Mouse (Mus musculus): Measurements from ENCODE around the gene Raver1. TPM values are rescaled to one million over a fixed set of nuclear protein-coding genes. Genes with fewer than 3 reads are reported as not detected.

The Raver1 gene
- polyA plus RNA-seq, 1 experiment from 2014 or later: 60.2 TPM

DNA sequence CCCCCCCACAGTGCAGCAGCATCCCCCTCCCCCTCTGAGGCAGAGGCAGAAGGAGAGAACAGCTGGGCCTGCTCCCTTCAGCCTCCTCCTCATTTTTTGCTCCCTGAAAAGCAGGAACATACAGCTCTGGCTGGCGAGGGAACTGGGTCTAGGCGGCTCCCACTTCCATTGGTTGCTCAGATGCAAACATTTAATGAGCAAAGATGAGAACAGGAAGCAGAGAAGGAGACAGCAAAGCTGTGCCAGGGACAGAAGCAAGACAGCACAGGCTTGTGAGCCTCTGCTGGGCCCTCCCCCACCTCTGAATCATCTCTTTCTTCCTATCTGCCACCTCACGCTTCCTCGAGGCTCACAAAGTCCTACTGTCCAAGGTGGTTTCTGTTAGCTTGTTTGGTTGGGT, 50.5 kb downstream of the Raver1 start:
- Histone ChIP-seq H3K36me3 (ENCODE audit: control insufficient read depth, insufficient read depth, low read length) (no peaks in the 10 kb centered on the region), H3K27ac (ENCODE audit: low read depth, low read length) (no peak overlapping the region), H3K27me3 (ENCODE audit: control insufficient read depth, insufficient read depth, low read length) (peaks cover 39% of the 10 kb centered on the region), H3K4me1 (replicated peaks; ENCODE audit: control insufficient read depth, insufficient read depth, low read length) (peaks cover 2% of the 10 kb centered on the region; the same call in 1 of the 2 replicates), H3K9ac (ENCODE audit: low read depth, low read length) (no peak overlapping the region), H3K4me3 (ENCODE audit: low read depth, low read length) (no peak overlapping the region), H3K4me2 (replicated peaks; ENCODE audit: low read depth, low read length) (no peak overlapping the region), H3K9me3 (ENCODE audit: control insufficient read depth, low read length) (no peaks in the 10 kb centered on the region)
- WGBS: 51% methylated on average over 4 of the region's 4 CpGs
- ATAC-seq (ENCODE audit: low FRiP score) (no peak), DNase-seq (ENCODE audit: low spot score) (no peak)

DNA sequence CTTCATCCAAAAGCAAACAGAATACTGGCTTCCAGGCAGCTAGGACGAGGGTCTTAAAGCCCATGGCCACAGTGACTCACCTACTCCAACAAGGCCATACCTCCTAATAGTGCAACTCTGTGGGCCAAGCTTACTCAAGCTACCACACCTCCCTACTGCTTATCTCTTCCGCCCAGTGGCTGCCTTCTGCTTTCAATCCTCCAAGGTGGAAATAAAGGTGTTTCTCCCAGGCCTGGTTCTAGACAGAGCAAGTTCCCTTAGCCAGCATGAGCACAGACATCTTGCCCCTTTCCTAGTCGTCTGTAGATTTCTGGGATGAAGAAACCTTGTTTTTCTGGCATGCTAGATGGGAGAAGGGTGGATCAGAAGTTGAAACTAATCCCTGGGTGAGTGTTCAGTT, 52.0 kb downstream of the Raver1 start:
- ATAC-seq (ENCODE audit: low FRiP score): no peak
- no peaks in the 10 kb centered on the region for H3K36me3 ChIP-seq (ENCODE audit: control insufficient read depth, insufficient read depth, low read length)
- H3K4me2 ChIP-seq (replicated peaks; ENCODE audit: low read depth, low read length): no peak overlapping the region
- no peaks in the 10 kb centered on the region for H3K9me3 ChIP-seq (ENCODE audit: control insufficient read depth, low read length)
- DNase-seq (ENCODE audit: low spot score): no peak
- H3K27me3 ChIP-seq (ENCODE audit: control insufficient read depth, insufficient read depth, low read length): peaks cover 55% of the 10 kb centered on the region
- H3K27ac ChIP-seq (ENCODE audit: low read depth, low read length): no peak overlapping the region
- WGBS: 69% methylated on average over 3 of the region's 3 CpGs
- H3K9ac ChIP-seq (ENCODE audit: low read depth, low read length): no peak overlapping the region
- H3K4me1 ChIP-seq (replicated peaks; ENCODE audit: control insufficient read depth, insufficient read depth, low read length): peaks cover 2% of the 10 kb centered on the region; the same call in 1 of the 2 replicates
- no peak overlapping the region for H3K4me3 ChIP-seq (ENCODE audit: low read depth, low read length)

DNA sequence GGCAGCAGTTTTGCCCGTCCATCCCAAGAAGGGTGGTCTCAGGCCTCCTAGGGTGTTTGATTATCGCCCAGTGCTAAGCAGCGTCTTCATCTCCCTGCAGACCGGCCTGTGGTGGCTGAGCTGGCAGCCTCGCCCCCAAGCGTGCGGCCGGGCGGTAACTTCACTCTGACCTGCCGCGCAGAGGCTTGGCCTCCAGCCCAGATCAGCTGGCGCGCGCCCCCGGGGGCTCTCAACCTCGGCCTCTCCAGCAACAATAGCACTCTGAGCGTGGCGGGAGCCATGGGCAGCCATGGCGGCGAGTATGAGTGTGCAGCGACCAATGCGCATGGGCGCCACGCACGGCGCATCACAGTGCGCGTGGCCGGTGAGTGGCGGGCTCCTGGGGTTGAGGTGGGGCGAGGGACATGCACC, 54.3 kb downstream of the Raver1 start:
- DNase-seq (ENCODE audit: low spot score) (peak; percentile 56), ATAC-seq (ENCODE audit: low FRiP score) (peak; percentile 48; the same call in 1 of the 2 replicates)
- Histone ChIP-seq H3K36me3 (ENCODE audit: control insufficient read depth, insufficient read depth, low read length) (no peaks in the 10 kb centered on the region), H3K27ac (ENCODE audit: low read depth, low read length) (no peak overlapping the region), H3K4me2 (replicated peaks; ENCODE audit: low read depth, low read length) (peak overlapping the region; percentile 60), H3K27me3 (ENCODE audit: control insufficient read depth, insufficient read depth, low read length) (peaks cover 76% of the 10 kb centered on the region), H3K9ac (ENCODE audit: low read depth, low read length) (0 out of 2 replicates have a peak overlapping the region, but pooled peaks have one; percentile 44), H3K4me1 (replicated peaks; ENCODE audit: control insufficient read depth, insufficient read depth, low read length) (peaks cover 4% of the 10 kb centered on the region; the same call in 1 of the 2 replicates), H3K9me3 (ENCODE audit: control insufficient read depth, low read length) (no peaks in the 10 kb centered on the region), H3K4me3 (ENCODE audit: low read depth, low read length) (peak overlapping the region; percentile 27)
- WGBS: 3% methylated on average over 31 of the region's 31 CpGs

DNA sequence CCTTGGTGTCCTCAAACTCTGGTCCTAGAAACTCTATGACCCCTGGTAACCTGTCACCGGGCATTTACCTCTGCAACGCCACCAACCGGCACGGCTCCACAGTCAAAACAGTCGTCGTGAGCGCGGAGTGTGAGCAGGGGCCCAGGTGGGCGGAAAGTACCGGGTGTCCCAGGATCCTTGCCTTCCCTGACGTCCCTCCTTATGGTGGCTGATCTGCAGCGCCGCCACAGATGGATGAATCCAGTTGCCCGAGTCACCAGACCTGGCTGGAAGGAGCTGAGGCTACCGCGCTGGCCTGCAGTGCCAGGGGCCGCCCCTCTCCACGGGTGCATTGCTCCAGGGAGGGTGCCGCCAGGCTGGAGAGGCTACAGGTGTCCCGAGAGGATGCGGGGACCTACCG, 55.1 kb downstream of the Raver1 start:
- Histone ChIP-seq H3K27me3 (ENCODE audit: control insufficient read depth, insufficient read depth, low read length) (peaks cover 84% of the 10 kb centered on the region), H3K36me3 (ENCODE audit: control insufficient read depth, insufficient read depth, low read length) (no peaks in the 10 kb centered on the region), H3K27ac (ENCODE audit: low read depth, low read length) (no peak overlapping the region), H3K9me3 (ENCODE audit: control insufficient read depth, low read length) (no peaks in the 10 kb centered on the region), H3K4me3 (ENCODE audit: low read depth, low read length) (no peak overlapping the region; the same call in none of the 2 replicates), H3K4me2 (replicated peaks; ENCODE audit: low read depth, low read length) (no peak overlapping the region), H3K4me1 (replicated peaks; ENCODE audit: control insufficient read depth, insufficient read depth, low read length) (peaks cover 4% of the 10 kb centered on the region; the same call in 1 of the 2 replicates), H3K9ac (ENCODE audit: low read depth, low read length) (no peak overlapping the region)
- 1% methylated on average over 22 of the region's 22 CpGs for WGBS
- peak; percentile 33 for DNase-seq (ENCODE audit: low spot score)
- ATAC-seq (ENCODE audit: low FRiP score): no peak

DNA sequence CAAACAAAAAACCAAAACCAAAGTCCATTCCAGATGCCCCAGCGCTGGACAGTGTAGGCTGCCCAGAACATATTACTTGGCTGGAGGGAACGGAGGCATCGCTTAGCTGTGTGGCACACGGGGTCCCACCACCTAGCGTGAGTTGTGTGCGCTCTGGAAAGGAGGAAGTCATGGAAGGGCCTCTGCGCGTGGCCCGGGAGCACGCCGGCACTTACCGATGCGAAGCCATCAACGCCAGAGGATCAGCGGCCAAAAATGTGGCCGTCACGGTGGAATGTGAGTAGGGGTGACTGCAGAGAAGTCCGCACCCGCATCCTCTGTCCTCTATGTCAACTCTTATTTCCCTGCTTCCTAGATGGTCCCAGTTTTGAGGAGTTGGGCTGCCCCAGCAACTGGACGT, 55.6 kb downstream of the Raver1 start:
- Histone ChIP-seq H3K4me1 (replicated peaks; ENCODE audit: control insufficient read depth, insufficient read depth, low read length) (peaks cover 4% of the 10 kb centered on the region), H3K9me3 (ENCODE audit: control insufficient read depth, low read length) (no peaks in the 10 kb centered on the region), H3K36me3 (ENCODE audit: control insufficient read depth, insufficient read depth, low read length) (no peaks in the 10 kb centered on the region), H3K9ac (ENCODE audit: low read depth, low read length) (no peak overlapping the region), H3K4me2 (replicated peaks; ENCODE audit: low read depth, low read length) (0 out of 2 replicates have a peak overlapping the region, but pooled peaks have one; percentile 5), H3K27ac (ENCODE audit: low read depth, low read length) (no peak overlapping the region), H3K4me3 (ENCODE audit: low read depth, low read length) (no peak overlapping the region), H3K27me3 (ENCODE audit: control insufficient read depth, insufficient read depth, low read length) (peaks cover 89% of the 10 kb centered on the region)
- 7% methylated on average over 20 of the region's 20 CpGs for WGBS
- DNase-seq (ENCODE audit: low spot score) (peak; percentile 32), ATAC-seq (ENCODE audit: low FRiP score) (no peak)

DNA sequence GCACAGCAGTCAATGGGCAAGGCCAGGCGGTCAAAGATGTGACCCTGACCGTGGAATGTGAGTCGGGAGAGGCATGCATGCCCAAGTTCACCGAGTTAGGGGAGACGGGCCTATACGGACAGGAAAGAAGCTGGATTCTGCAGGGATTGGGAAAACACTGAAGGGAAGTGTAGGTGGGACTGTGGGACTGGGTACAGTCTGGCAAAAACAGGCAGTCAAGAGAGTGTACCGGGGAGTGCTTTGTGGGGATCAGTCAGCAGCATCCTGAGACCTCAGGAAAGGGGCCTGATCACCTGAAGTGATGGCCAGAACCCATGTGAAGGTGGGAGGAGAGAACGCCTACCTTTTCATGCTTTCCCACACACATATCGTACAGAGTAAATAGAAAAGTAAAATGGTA, 56.2 kb downstream of the Raver1 start:
- no peak overlapping the region for H3K27ac ChIP-seq (ENCODE audit: low read depth, low read length)
- no peak for ATAC-seq (ENCODE audit: low FRiP score)
- no peak overlapping the region for H3K9ac ChIP-seq (ENCODE audit: low read depth, low read length)
- WGBS: 18% methylated on average over 9 of the region's 9 CpGs
- H3K4me3 ChIP-seq (ENCODE audit: low read depth, low read length): no peak overlapping the region
- no peaks in the 10 kb centered on the region for H3K9me3 ChIP-seq (ENCODE audit: control insufficient read depth, low read length)
- H3K4me1 ChIP-seq (replicated peaks; ENCODE audit: control insufficient read depth, insufficient read depth, low read length): peaks cover 4% of the 10 kb centered on the region
- peaks cover 92% of the 10 kb centered on the region for H3K27me3 ChIP-seq (ENCODE audit: control insufficient read depth, insufficient read depth, low read length)
- DNase-seq (ENCODE audit: low spot score): peak; percentile 32
- H3K36me3 ChIP-seq (ENCODE audit: control insufficient read depth, insufficient read depth, low read length): no peaks in the 10 kb centered on the region
- H3K4me2 ChIP-seq (replicated peaks; ENCODE audit: low read depth, low read length): no peak overlapping the region

DNA sequence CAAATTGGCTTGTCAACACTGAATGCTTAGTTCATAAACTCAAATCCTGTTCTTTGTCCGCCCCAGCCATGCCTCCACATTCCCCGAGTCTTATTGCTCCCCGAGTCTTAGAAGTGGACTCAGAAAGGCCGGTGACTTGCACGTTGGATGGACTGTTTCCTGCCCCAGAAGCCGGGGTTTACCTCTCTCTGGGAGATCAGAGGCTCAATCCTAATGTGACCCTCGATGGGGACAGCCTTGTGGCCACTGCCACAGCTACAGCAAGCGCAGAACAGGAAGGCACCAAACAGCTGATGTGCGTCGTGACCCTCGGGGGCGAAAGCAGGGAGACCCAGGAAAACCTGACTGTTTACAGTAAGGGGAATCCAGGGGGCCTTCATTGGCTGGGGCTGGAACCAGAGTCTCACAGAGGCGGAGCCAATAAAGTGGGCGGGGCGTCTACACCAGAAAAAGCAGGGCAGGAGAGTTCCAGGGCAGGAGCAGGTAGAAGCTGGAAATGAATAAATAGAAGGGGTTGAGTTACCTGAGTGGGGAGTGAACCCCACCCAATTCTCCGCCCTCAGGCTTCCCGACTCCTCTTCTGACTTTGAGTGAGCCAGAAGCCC, 57.2 kb downstream of the Raver1 start:
- Histone ChIP-seq H3K9ac (ENCODE audit: low read depth, low read length) (no peak overlapping the region), H3K4me2 (replicated peaks; ENCODE audit: low read depth, low read length) (no peak overlapping the region), H3K27ac (ENCODE audit: low read depth, low read length) (no peak overlapping the region), H3K27me3 (ENCODE audit: control insufficient read depth, insufficient read depth, low read length) (peaks cover 94% of the 10 kb centered on the region), H3K4me3 (ENCODE audit: low read depth, low read length) (no peak overlapping the region), H3K4me1 (replicated peaks; ENCODE audit: control insufficient read depth, insufficient read depth, low read length) (peaks cover 6% of the 10 kb centered on the region), H3K9me3 (ENCODE audit: control insufficient read depth, low read length) (no peaks in the 10 kb centered on the region), H3K36me3 (ENCODE audit: control insufficient read depth, insufficient read depth, low read length) (no peaks in the 10 kb centered on the region)
- DNase-seq (ENCODE audit: low spot score): peak; percentile 40
- ATAC-seq (ENCODE audit: low FRiP score): no peak
- whole genome bisulfite sequencing: 3% methylated on average over 17 of the region's 17 CpGs

DNA sequence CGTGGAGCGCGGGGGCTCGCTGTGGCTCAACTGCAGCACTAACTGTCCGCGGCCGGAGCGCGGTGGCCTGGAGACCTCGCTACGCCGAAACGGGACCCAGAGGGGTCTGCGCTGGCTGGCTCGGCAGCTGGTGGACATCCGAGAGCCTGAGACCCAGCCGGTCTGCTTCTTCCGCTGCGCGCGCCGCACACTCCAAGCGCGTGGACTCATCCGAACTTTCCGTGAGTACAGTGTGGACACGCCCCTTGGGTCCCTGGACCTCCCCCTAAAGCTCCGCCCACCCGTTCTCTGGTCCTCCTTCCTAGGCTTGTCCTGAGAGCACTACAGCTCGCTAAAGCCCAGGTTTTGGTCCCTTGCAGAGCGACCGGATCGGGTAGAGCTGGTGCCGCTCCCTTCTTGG, 58.7 kb downstream of the Raver1 start:
- H3K27me3 ChIP-seq (ENCODE audit: control insufficient read depth, insufficient read depth, low read length): peaks cover 90% of the 10 kb centered on the region
- H3K4me3 ChIP-seq (ENCODE audit: low read depth, low read length): peak overlapping the region; percentile 33
- no peaks in the 10 kb centered on the region for H3K9me3 ChIP-seq (ENCODE audit: control insufficient read depth, low read length)
- WGBS: under 1% methylated on average over 31 of the region's 34 CpGs
- H3K4me1 ChIP-seq (replicated peaks; ENCODE audit: control insufficient read depth, insufficient read depth, low read length): peaks cover 6% of the 10 kb centered on the region
- H3K9ac ChIP-seq (ENCODE audit: low read depth, low read length): no peak overlapping the region; the same call in 1 of the 2 replicates
- no peak overlapping the region for H3K27ac ChIP-seq (ENCODE audit: low read depth, low read length)
- ATAC-seq (ENCODE audit: low FRiP score) (peak; percentile 33; the same call in 1 of the 2 replicates), DNase-seq (ENCODE audit: low spot score) (peak; percentile 82)
- H3K36me3 ChIP-seq (ENCODE audit: control insufficient read depth, insufficient read depth, low read length): no peaks in the 10 kb centered on the region
- peak overlapping the region; percentile 58 for H3K4me2 ChIP-seq (replicated peaks; ENCODE audit: low read depth, low read length)

DNA sequence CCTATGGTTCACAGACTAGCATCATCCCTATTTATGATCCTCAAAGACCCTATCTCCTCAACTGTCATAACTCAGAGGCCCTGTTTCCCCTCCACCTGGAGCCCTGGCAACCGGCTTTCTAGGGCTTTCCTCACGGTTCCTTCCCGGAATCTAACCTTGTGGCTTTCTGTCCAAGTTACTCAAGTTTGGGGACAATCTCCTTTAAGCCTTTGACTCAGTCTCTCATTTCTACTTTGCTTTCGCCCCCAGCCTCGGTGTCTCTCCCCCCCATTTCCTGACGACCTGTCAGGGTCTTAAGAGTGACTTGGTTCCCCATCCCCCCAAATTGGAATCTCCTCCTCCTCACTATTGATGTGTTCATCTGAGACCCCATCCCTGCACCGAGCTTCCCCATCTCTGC, 59.3 kb downstream of the Raver1 start:
- Histone ChIP-seq H3K4me2 (replicated peaks; ENCODE audit: low read depth, low read length) (no peak overlapping the region; the same call in none of the 2 replicates), H3K4me1 (replicated peaks; ENCODE audit: control insufficient read depth, insufficient read depth, low read length) (peaks cover 6% of the 10 kb centered on the region), H3K9me3 (ENCODE audit: control insufficient read depth, low read length) (no peaks in the 10 kb centered on the region), H3K9ac (ENCODE audit: low read depth, low read length) (no peak overlapping the region), H3K4me3 (ENCODE audit: low read depth, low read length) (peak overlapping the region; percentile 40), H3K27me3 (ENCODE audit: control insufficient read depth, insufficient read depth, low read length) (peaks cover 84% of the 10 kb centered on the region), H3K36me3 (ENCODE audit: control insufficient read depth, insufficient read depth, low read length) (no peaks in the 10 kb centered on the region), H3K27ac (ENCODE audit: low read depth, low read length) (no peak overlapping the region)
- WGBS: 2% methylated on average over 7 of the region's 7 CpGs
- DNase-seq (ENCODE audit: low spot score) (no peak), ATAC-seq (ENCODE audit: low FRiP score) (no peak)
